9 mouse cellular contexts compared by ENCODE assay signal in genomic region chr6:83482418-83483085, GRCm38 (mm10). TPM values are rescaled to one million over a fixed set of nuclear protein-coding genes. Genes with fewer than 3 reads are reported as not detected.
DNase-seq lines count a peak whose midpoint lies in the region; ATAC-seq and TF ChIP-seq lines count a peak whose summit lies in the region.
"Had no signal": no experiment of that assay in that cellular context is flagged by ENCODE, and none has a peak within 500 bp of the region (broad histone marks: within the 10 kb centered on the region; RNA-seq: fewer than 3 reads in every experiment).

No protein-coding gene starts in this region.

- H3K79me2 ChIP-seq in MEL (ENCODE audit: control insufficient read depth, insufficient read depth, low read length, poor library complexity), result no peaks in the 10 kb centered on the region

- H3K27ac ChIP-seq in MEL (ENCODE audit: control insufficient read depth, low read depth, low read length), result no peak overlapping the region
- H3K27ac ChIP-seq in kidney, postnatal 0 days, result peak overlapping the region; percentile 60

- H3K4me2 ChIP-seq in kidney, postnatal 0 days (ENCODE audit: low read length), result no peak overlapping the region

- TF ChIP-seq CTCF in MEL (IDR thresholded peaks at IDR 0.05 in 2 of 3, conservative IDR thresholded peaks at IDR 0.05 in 1 of 3; ENCODE audit: control insufficient read depth in 1 of 3, insufficient read depth in 1 of 3, low read depth in 2 of 3, low read length in 3 of 3, poor library complexity in 1 of 3, severe bottlenecking in 1 of 3), result no peak
- no peak for TF ChIP-seq CTCF in kidney, postnatal 0 days (IDR thresholded peaks at IDR 0.05; ENCODE audit: low read depth)

- H3K9ac ChIP-seq in MEL (ENCODE audit: control insufficient read depth, low read depth, low read length, poor library complexity, severe bottlenecking), result no peak overlapping the region
- H3K9ac ChIP-seq in kidney, postnatal 0 days (ENCODE audit: low read depth, low read length), result no peak overlapping the region

- DNase-seq in heart, adult 8-10 months (ENCODE audit: low spot score), result peak; percentile 36
- no peak for DNase-seq in heart, postnatal 14 days
- DNase-seq in MEL (ENCODE audit: low read depth, low spot score), result peak; percentile 22
- peak; percentile 60 for DNase-seq in kidney, postnatal 0 days (ENCODE audit: low spot score)
- DNase-seq in left cerebral cortex, postnatal 25 days (ENCODE audit: low spot score in 2 of 2), result no peak
- DNase-seq in adrenal gland, adult 18-20 months (ENCODE audit: low spot score in 2 of 2), result no peak
- no peak for DNase-seq in left cerebral cortex, postnatal 4 days
- DNase-seq: cerebellum, postnatal 25 days had no signal

- ATAC-seq in kidney, postnatal 0 days (replicated peaks; ENCODE audit: low FRiP score, low read depth), result 0 out of 2 replicates have a peak, but pooled peaks have one; percentile 19

- H3K4me1 ChIP-seq in MEL (ENCODE audit: control insufficient read depth in 1 of 2, insufficient read depth in 2 of 2, low read length in 2 of 2), result peaks cover 5 to 6% of the 10 kb centered on the region in 2 experiments; a peak in 2 of 4 replicates
- peaks cover 4% of the 10 kb centered on the region; the same call in 1 of the 2 replicates for H3K4me1 ChIP-seq in kidney, postnatal 0 days (replicated peaks; ENCODE audit: insufficient read depth, low read length)
- H3K4me1 ChIP-seq in megakaryocyte, embryonic 14.5 days, result peaks cover 47% of the 10 kb centered on the region

- 37% methylated on average over 10 of the region's 10 CpGs for WGBS in kidney, postnatal 0 days

- TF ChIP-seq RAD21 in MEL (IDR thresholded peaks at IDR 0.05; ENCODE audit: low read depth, low read length), result no peak

- H3K27me3 ChIP-seq in MEL (ENCODE audit: control insufficient read depth in 1 of 2, insufficient read depth in 2 of 2, low read length in 2 of 2), result no peaks in the 10 kb centered on the region
- H3K27me3 ChIP-seq in kidney, postnatal 0 days (ENCODE audit: insufficient read depth, low read length), result no peaks in the 10 kb centered on the region
- no peaks in the 10 kb centered on the region for H3K27me3 ChIP-seq in megakaryocyte, embryonic 14.5 days (replicated peaks)

- no peak for TF ChIP-seq EP300 in MEL (IDR thresholded peaks at IDR 0.05; ENCODE audit: low read depth in 1 of 2, low read length in 2 of 2)

- no peak for TF ChIP-seq POLR2A in MEL (IDR thresholded peaks at IDR 0.05; ENCODE audit: control insufficient read depth in 1 of 2, insufficient read depth in 1 of 2, low read depth in 1 of 2, low read length in 2 of 2, poor library complexity in 1 of 2)

- no peaks in the 10 kb centered on the region for H3K9me3 ChIP-seq in MEL (replicated peaks; ENCODE audit: insufficient read depth, low read length)
- no peaks in the 10 kb centered on the region for H3K9me3 ChIP-seq in kidney, postnatal 0 days (replicated peaks; ENCODE audit: low read length)
- H3K9me3 ChIP-seq in megakaryocyte, embryonic 14.5 days, result no peaks in the 10 kb centered on the region

- intact Hi-C loops in heart, postnatal 14 days (cut with DNase I), result no loop called here
- intact Hi-C loops in left cerebral cortex, postnatal 25 days (cut with DNase I), result no loop called here
- intact Hi-C loops in left cerebral cortex, postnatal 4 days (cut with DNase I), result no loop called here

- no peaks in the 10 kb centered on the region for H3K36me3 ChIP-seq in MEL (ENCODE audit: control insufficient read depth in 1 of 2, insufficient read depth in 2 of 2, low read length in 2 of 2)
- H3K36me3 ChIP-seq in kidney, postnatal 0 days (ENCODE audit: insufficient read depth, low read length), result peaks cover 26% of the 10 kb centered on the region
- H3K36me3 ChIP-seq in megakaryocyte, embryonic 14.5 days (replicated peaks; ENCODE audit: low read length), result peaks cover 91% of the 10 kb centered on the region

- no peak overlapping the region for H3K4me3 ChIP-seq in MEL (ENCODE audit: control insufficient read depth in 1 of 2, insufficient read depth in 1 of 2, low read depth in 2 of 2, low read length in 2 of 2)
- H3K4me3 ChIP-seq in kidney, postnatal 0 days (replicated peaks; ENCODE audit: low read depth, low read length), result no peak overlapping the region
- H3K4me3 ChIP-seq in megakaryocyte, embryonic 14.5 days (replicated peaks), result peak overlapping the region; percentile 67

TF ChIP-seq in MEL, 35 proteins besides CTCF, POLR2A, EP300 and RAD21:
- TF ChIP-seq SIN3A (IDR thresholded peaks at IDR 0.05; ENCODE audit: low read length) (no peak), CHD2 (IDR thresholded peaks at IDR 0.05; ENCODE audit: low read length) (no peak), NRF1 (IDR thresholded peaks at IDR 0.05; ENCODE audit: insufficient read depth, low read depth, low read length, poor library complexity, severe bottlenecking) (no peak), TAL1 (IDR thresholded peaks at IDR 0.05; ENCODE audit: low read length) (no peak), JUND (IDR thresholded peaks at IDR 0.05; ENCODE audit: low read depth, low read length) (no peak), MYB (IDR thresholded peaks at IDR 0.05; ENCODE audit: low read depth, low read length) (no peak), TCF12 (IDR thresholded peaks at IDR 0.05; ENCODE audit: low read depth, low read length) (no peak), USF2 (IDR thresholded peaks at IDR 0.05; ENCODE audit: borderline replicate concordance in 1 of 2, insufficient read depth in 1 of 2, low read depth in 1 of 2, low read length in 2 of 2) (no peak), MAZ (IDR thresholded peaks at IDR 0.05; ENCODE audit: low read depth, low read length) (no peak), ZNF384 (IDR thresholded peaks at IDR 0.05; ENCODE audit: low read depth, low read length) (no peak), ZC3H11A (IDR thresholded peaks at IDR 0.05; ENCODE audit: low read depth, low read length) (no peak), HCFC1 (IDR thresholded peaks at IDR 0.05; ENCODE audit: low read depth, low read length) (no peak), MEF2A (IDR thresholded peaks at IDR 0.05; ENCODE audit: extremely low read depth, insufficient replicate concordance, low read depth, low read length, poor library complexity, severe bottlenecking) (no peak), SMC3 (IDR thresholded peaks at IDR 0.05; ENCODE audit: low read depth, low read length) (no peak)

RNA-seq across cellular contexts. Expression of gene Tet3, which starts 23.7 kb away (rescaled TPM):
- 10 to 100 TPM; 15.5 to 19.8 (median 17.2) TPM for total RNA-seq in heart, adult 8-10 months (2022)
- 10 to 100 TPM; 46.2 to 49.0 TPM for total RNA-seq in heart, postnatal 14 days (2021)
- 11.0 and 11.6 TPM in 2 replicates for total RNA-seq in MEL (2012; rRNA removed)
- 10 to 100 TPM; 22.9 to 35.3 TPM for polyA plus RNA-seq in MEL (2012; ENCODE audit: insufficient read depth in 1 of 2, insufficient read length in 2 of 2, low read depth in 1 of 2, low replicate concordance in 2 of 2, missing spikeins in 1 of 2)
- polyA plus RNA-seq in kidney, postnatal 0 days (2015; fragmentation: Nextera tagmentation; extraction: Ambion mirVana), result 32.3 and 33.0 TPM in 2 replicates
- polyA plus RNA-seq in megakaryocyte, embryonic 14.5 days (2012; ENCODE audit: insufficient read depth, low replicate concordance), result 10.6 and 12.2 TPM in 2 replicates
- 10 to 100 TPM; 86.4 to 87.3 TPM for total RNA-seq in left cerebral cortex, postnatal 25 days (2021)
- 10 to 100 TPM; 24.2 to 25.7 TPM for total RNA-seq in adrenal gland, adult 18-20 months (2021)
- 100 to 1,000 TPM; 112 to 117 TPM for total RNA-seq in left cerebral cortex, postnatal 4 days (2021)

RNA-seq across cellular contexts. Expression of gene Dguok, which starts 24.2 kb away (rescaled TPM):
- total RNA-seq in heart, adult 8-10 months (2022), result 10 to 100 TPM; 32.7 to 37.1 (median 34.4) TPM
- total RNA-seq in heart, postnatal 14 days (2021), result 10 to 100 TPM; 28.3 to 31.8 TPM
- total RNA-seq in MEL (2012; rRNA removed), result 12.6 and 13.4 TPM in 2 replicates
- 10 to 100 TPM in 1 of 2 experiments, not detected in 1; 21.0 TPM for polyA plus RNA-seq in MEL (2012; ENCODE audit: insufficient read depth in 1 of 2, insufficient read length in 2 of 2, low read depth in 1 of 2, low replicate concordance in 2 of 2, missing spikeins in 1 of 2)
- 73.0 and 75.5 TPM in 2 replicates for polyA plus RNA-seq in kidney, postnatal 0 days (2015; fragmentation: Nextera tagmentation; extraction: Ambion mirVana)
- polyA plus RNA-seq in megakaryocyte, embryonic 14.5 days (2012; ENCODE audit: insufficient read depth, low replicate concordance), result 8.7 and 10.8 TPM in 2 replicates
- 10 to 100 TPM; 23.3 to 25.3 TPM for total RNA-seq in left cerebral cortex, postnatal 25 days (2021)
- 10 to 100 TPM; 36.7 to 38.4 TPM for total RNA-seq in adrenal gland, adult 18-20 months (2021)
- 10 to 100 TPM; 31.3 to 34.8 TPM for total RNA-seq in left cerebral cortex, postnatal 4 days (2021)

RNA-seq across cellular contexts. Expression of gene Actg2, which starts 53.5 kb away (rescaled TPM):
- total RNA-seq in heart, adult 8-10 months (2022), result 1 to 10 TPM in 2 of 4 experiments, under 1 TPM in 2; 0.33 to 1.6 (median 0.89) TPM
- 1 to 10 TPM; 3.2 to 5.1 TPM for total RNA-seq in heart, postnatal 14 days (2021)
- total RNA-seq in MEL (2012; rRNA removed), result 0.27 TPM in 1 of 2 replicates, not detected in the other
- under 1 TPM in 1 of 2 experiments, not detected in 1; 0.07 TPM for polyA plus RNA-seq in MEL (2012; ENCODE audit: insufficient read depth in 1 of 2, insufficient read length in 2 of 2, low read depth in 1 of 2, low replicate concordance in 2 of 2, missing spikeins in 1 of 2)
- polyA plus RNA-seq in kidney, postnatal 0 days (2015; fragmentation: Nextera tagmentation; extraction: Ambion mirVana), result 21.8 and 28.8 TPM in 2 replicates
- polyA plus RNA-seq in megakaryocyte, embryonic 14.5 days (2012; ENCODE audit: insufficient read depth, low replicate concordance), result not detected in 2 replicates
- total RNA-seq in left cerebral cortex, postnatal 25 days (2021), result not detected
- total RNA-seq in adrenal gland, adult 18-20 months (2021), result under 1 TPM; 0.38 to 0.53 TPM
- under 1 TPM in 1 of 2 experiments, not detected in 1; 0.56 TPM for total RNA-seq in left cerebral cortex, postnatal 4 days (2021)

Comparison
In these comparisons a context has a peak if more than half of its experiments do, and no peak if none do; other contexts are left out.
1. DNase-seq: peak in heart, adult 8-10 months (single experiment), MEL (single experiment) and kidney, postnatal 0 days (single experiment); none in heart, postnatal 14 days (0 of 2), left cerebral cortex, postnatal 25 days (0 of 2), adrenal gland, adult 18-20 months (0 of 2) and left cerebral cortex, postnatal 4 days (single experiment).